Mouse (Mus musculus) lung, embryonic 16.5 days (tissue): ENCODE measurements around the gene Gtf2e1. TPM values are rescaled to one million over a fixed set of nuclear protein-coding genes. Genes with fewer than 3 reads are reported as not detected.

Source experiments
- ATAC-seq: fragments of 200-750 bp; cut with Nextera tagmentation; 2 replicates; pipeline ENCODE4 v1.8.0; 2017; ENCODE audit warnings: low read depth, mild to moderate bottlenecking, moderate library complexity
- H3K27ac ChIP-seq: fragments of 300-500 bp; sonication (generic); 2 replicates; pipeline ENCODE4 v1.5.1; 2014; ENCODE audit warnings: mild to moderate bottlenecking, control low read depth, low read length
- H3K27me3 ChIP-seq: fragments of 300-500 bp; sonication (generic); 2 replicates; pipeline ENCODE4 v1.6.1; 2014; ENCODE audit warnings: low read depth, low read length, mixed read lengths; ENCODE audit not compliant: control insufficient read depth, insufficient read depth
- H3K36me3 ChIP-seq: fragments of 300-500 bp; sonication (generic); 2 replicates; pipeline ENCODE4 v1.6.1; 2014; ENCODE audit warnings: low read length; ENCODE audit not compliant: control insufficient read depth, insufficient read depth
- H3K4me1 ChIP-seq: fragments of 300-500 bp; sonication (generic); replicated peaks from 2 replicates; pipeline ENCODE4 v1.6.1; 2014; ENCODE audit warnings: low read length, mixed read lengths; ENCODE audit not compliant: control insufficient read depth, insufficient read depth
- H3K4me2 ChIP-seq: fragments of 300-500 bp; sonication (generic); 2 replicates; pipeline ENCODE4 v1.6.1; 2014; ENCODE audit warnings: low read depth, low read length, control low read depth
- H3K4me3 ChIP-seq: fragments of 300-500 bp; sonication (generic); 2 replicates; pipeline ENCODE4 v1.5.1; 2014; ENCODE audit warnings: mild to moderate bottlenecking, low read length, control low read depth
- H3K9ac ChIP-seq: fragments of 300-500 bp; sonication (generic); 2 replicates; pipeline ENCODE4 v1.6.1; 2014; ENCODE audit warnings: low read length, control low read depth
- H3K9me3 ChIP-seq: fragments of 300-500 bp; sonication (generic); 2 replicates; pipeline ENCODE4 v1.6.1; 2016; ENCODE audit warnings: low read length; ENCODE audit not compliant: control insufficient read depth
- WGBS: fragments of 180-500 bp; shearing (Covaris S2); extraction: QIAGEN DNeasy Blood & Tissue Kit; methylation state at CpG from one replicate; pipeline ENCODE4 v1.1.7; 2014; 5-methylcytosine and 5-hydroxymethylcytosine counted together
- polyA plus RNA-seq: library from polyadenylated mRNA; unstranded; fragments of >200 nt; fragmentation: Nextera tagmentation; extraction: Ambion mirVana; gene quantifications from 2 replicates; pipeline ENCODE4 v1.2.1, GENCODE M21; 2015

Gtf2e1 gene
- polyA plus RNA-seq, 1 experiment from 2014 or later = 22.3 TPM

DNA sequence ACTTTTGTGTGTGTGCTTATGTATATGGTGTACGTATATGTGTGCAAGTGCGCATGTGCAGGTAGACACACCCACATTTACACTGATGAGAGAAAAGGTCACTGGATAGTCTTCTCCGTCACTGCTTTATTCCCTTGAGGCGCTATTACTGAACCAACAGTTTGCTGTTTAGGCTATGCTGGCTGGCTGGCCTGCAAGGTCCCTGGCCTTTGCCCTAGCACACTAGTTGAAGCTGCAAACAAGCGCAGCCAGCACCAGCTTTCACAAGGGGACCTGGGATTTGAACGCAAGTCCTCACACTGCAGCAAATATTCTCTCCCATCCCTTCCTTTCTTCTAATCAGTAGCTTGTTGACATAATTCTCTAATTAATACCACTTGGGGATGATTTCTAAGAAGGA, 9.4 kb downstream of the Gtf2e1 start:
- Histone ChIP-seq H3K36me3 (peaks cover under 1% of the 10 kb centered on the region; the same call in 1 of the 2 replicates), H3K27ac (no peak overlapping the region), H3K27me3 (no peaks in the 10 kb centered on the region), H3K4me1 (no peaks in the 10 kb centered on the region), H3K9me3 (no peaks in the 10 kb centered on the region), H3K9ac (no peak overlapping the region), H3K4me3 (no peak overlapping the region), H3K4me2 (no peak overlapping the region)
- ATAC-seq = no peak
- 87% methylated on average over 6 of the region's 6 CpGs for WGBS

DNA sequence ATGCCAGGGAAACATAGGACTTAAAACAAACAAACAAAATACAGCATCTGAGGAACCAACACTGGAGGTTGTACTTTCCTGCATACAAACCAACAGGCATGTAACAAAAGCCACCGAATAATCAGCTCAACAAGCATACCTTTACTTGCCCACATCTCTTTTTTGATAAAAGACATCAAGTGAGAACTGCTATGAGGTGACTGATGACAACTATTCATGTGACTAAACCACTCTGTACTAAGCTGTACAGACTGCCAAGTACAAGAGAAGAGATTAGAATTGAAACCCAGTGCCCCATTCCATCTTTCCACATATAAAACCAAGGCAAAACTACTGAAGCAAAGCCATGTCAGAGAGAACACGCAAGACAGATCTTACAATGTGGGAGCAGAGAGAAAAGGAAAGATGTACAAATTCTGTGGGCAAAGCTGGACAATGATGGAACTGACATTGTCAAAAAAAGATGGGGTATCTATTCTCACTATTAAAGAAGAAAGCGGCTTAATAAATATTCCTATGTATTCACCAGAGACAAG, 12.8 kb downstream of the Gtf2e1 start:
- ATAC-seq = no peak
- Histone ChIP-seq H3K4me2 (no peak overlapping the region), H3K4me1 (no peaks in the 10 kb centered on the region), H3K9ac (no peak overlapping the region), H3K36me3 (peaks cover 17% of the 10 kb centered on the region), H3K27me3 (no peaks in the 10 kb centered on the region), H3K9me3 (no peaks in the 10 kb centered on the region), H3K27ac (no peak overlapping the region), H3K4me3 (no peak overlapping the region)
- 89% methylated on average over 3 of the region's 3 CpGs for WGBS

DNA sequence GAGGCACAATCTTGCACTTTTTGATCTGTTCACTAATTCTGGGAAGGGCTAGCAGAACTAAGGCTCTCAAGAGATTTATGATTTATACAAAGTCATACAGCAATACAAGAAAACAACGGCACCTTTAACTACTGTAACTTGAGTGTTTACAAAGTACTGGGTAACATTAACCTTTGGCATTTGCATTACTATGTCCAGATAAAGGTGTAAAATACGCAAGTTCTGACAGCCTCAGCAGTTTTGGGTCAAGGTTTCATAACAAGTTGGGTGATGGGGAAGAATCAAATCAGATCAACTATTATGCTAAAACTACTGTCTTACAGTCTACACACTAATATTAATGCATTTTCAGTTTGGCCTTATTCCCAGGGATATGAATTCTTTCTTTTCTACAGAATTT, 14.5 kb downstream of the Gtf2e1 start:
- WGBS = 80% methylated on average over 2 of the region's 2 CpGs

DNA sequence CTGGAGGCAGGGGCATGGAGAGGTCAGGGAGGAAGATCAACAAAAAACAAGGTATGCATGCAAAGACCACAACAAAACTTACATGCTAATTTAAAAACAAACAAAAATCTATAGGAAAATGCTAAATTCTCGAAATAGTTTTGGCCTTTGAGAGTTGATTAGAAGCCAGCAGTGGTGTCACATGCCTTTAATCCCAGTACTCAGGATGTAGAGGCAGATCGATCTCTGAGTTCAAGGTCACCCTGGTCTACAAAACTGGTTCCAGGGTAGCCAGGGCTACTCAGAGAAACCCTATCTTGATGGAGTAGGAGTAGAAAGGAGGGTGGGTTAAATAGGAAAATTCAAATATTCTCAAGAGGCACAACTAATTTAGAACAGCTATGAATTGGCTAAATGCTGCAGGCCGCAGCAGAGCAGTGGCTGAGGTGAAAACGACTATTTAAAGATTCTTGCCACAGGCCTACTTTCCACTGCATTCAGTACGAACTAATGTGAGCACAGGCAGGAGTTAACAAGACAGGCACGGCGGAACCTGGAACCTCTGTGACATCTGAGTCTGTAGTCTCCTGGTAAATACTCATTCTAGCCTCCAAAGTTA, 17.4 kb downstream of the Gtf2e1 start:
- Histone ChIP-seq H3K4me3 (no peak overlapping the region), H3K4me1 (no peaks in the 10 kb centered on the region), H3K9me3 (no peaks in the 10 kb centered on the region), H3K27me3 (no peaks in the 10 kb centered on the region), H3K4me2 (no peak overlapping the region), H3K36me3 (peaks cover 35% of the 10 kb centered on the region), H3K27ac (no peak overlapping the region), H3K9ac (no peak overlapping the region)
- no peak for ATAC-seq
- 88% methylated on average over 7 of the region's 7 CpGs for WGBS

More for the DNA sequence above, 14.5 kb downstream of the Gtf2e1 start:
- H3K27me3 ChIP-seq = no peaks in the 10 kb centered on the region
- H3K36me3 ChIP-seq = peaks cover 30% of the 10 kb centered on the region
- H3K4me3 ChIP-seq = no peak overlapping the region
- ATAC-seq = no peak
- no peaks in the 10 kb centered on the region for H3K9me3 ChIP-seq
- no peak overlapping the region for H3K4me2 ChIP-seq
- H3K9ac ChIP-seq = no peak overlapping the region
- H3K4me1 ChIP-seq = no peaks in the 10 kb centered on the region
- no peak overlapping the region for H3K27ac ChIP-seq

DNA sequence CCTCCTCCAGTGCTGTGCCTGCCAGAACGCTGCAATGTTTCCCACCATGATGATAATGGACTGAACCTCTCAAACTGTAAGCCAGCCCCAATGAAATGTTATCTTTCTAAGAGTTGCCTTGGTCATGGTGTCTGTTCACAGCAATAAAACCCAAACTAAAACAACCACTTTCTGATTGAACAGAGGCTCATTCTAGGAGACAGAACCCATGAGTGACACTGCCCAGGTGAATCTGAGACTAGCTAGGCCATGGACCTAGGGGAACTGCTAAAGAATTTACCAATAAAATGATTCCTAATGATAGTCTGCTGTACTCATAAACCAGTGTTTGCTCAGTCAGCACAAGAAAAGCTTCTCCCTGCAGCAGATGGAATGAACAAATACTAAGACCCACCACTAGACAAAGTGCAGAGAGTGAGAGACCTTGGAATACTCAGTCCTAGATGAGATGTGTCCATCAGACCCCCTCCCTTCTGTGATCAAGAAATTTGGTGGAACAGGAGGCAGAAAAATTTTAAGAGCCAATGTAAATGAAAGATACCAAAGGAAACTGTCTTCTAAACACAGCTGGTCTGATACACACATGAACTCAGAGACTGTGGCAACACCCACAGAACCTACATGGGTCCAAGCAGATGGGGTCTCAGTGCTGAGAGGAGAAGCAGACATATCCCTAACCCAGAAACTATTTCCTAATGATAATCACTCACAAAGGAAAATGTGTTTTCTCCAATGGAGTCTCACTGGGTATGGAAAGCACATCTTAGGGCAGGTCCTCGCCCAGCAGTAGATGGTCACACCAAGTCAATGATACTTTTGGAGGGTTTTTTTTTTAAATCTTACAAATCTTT, 19.2 kb downstream of the Gtf2e1 start:
- no peak overlapping the region for H3K9ac ChIP-seq
- H3K27ac ChIP-seq = no peak overlapping the region
- H3K4me1 ChIP-seq = no peaks in the 10 kb centered on the region
- H3K4me2 ChIP-seq = no peak overlapping the region
- H3K36me3 ChIP-seq = peaks cover 39% of the 10 kb centered on the region
- ATAC-seq = no peak
- 97% methylated on average over 2 of the region's 2 CpGs for WGBS
- H3K9me3 ChIP-seq = no peaks in the 10 kb centered on the region
- H3K27me3 ChIP-seq = no peaks in the 10 kb centered on the region
- no peak overlapping the region for H3K4me3 ChIP-seq

DNA sequence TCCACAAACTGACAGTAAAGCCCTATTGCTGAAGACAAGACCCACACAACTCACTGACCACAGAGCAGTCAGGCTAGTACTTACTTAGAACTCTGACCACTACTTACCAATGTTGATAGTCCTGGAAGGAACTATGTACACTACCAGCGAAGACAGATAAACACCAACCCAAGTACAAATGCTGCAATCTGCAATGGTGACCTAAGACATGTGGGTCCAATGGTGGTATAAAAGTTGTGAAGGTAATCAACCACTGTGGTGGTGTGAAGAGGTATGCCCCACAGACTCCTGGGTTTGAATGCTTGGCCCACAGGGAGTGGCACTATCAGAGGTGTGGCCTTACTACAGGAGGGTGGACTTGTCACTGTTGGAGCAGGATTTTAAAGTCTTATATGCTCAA, 19.9 kb downstream of the Gtf2e1 start:
- H3K36me3 ChIP-seq = peaks cover 42% of the 10 kb centered on the region
- no peaks in the 10 kb centered on the region for H3K9me3 ChIP-seq

DNA sequence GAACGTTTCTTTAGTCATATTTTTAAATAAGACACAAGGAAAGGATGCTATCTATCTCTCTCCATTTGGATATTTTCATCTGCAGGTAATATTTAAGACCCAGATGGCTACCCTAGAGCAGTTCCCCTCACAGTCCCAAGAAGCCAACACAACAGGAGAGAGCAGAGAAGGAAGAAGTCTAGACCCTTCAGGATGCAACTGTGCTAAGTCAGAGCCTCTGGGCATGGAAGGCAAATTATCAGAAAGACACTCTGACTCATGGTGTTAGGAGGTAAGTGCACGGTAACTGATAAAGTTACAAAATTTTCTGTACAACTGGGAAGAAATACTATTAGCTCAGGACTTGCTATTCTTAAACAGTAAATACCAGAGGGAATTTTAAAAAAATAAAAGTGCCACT, 20.9 kb downstream of the Gtf2e1 start:
- no peak for ATAC-seq
- no peak overlapping the region for H3K27ac ChIP-seq
- H3K4me1 ChIP-seq = no peaks in the 10 kb centered on the region
- H3K4me2 ChIP-seq = no peak overlapping the region
- H3K9me3 ChIP-seq = no peaks in the 10 kb centered on the region
- no peaks in the 10 kb centered on the region for H3K27me3 ChIP-seq
- WGBS = 80% methylated on average over 2 of the region's 2 CpGs
- H3K36me3 ChIP-seq = peaks cover 39% of the 10 kb centered on the region
- no peak overlapping the region for H3K9ac ChIP-seq
- no peak overlapping the region for H3K4me3 ChIP-seq

More for the DNA sequence above, 19.9 kb downstream of the Gtf2e1 start:
- no peak for ATAC-seq
- no peaks in the 10 kb centered on the region for H3K27me3 ChIP-seq
- H3K4me1 ChIP-seq = no peaks in the 10 kb centered on the region
- H3K9ac ChIP-seq = no peak overlapping the region
- H3K4me3 ChIP-seq = no peak overlapping the region
- 89% methylated on average over 1 of the region's 1 CpGs for WGBS
- H3K27ac ChIP-seq = no peak overlapping the region
- H3K4me2 ChIP-seq = no peak overlapping the region

DNA sequence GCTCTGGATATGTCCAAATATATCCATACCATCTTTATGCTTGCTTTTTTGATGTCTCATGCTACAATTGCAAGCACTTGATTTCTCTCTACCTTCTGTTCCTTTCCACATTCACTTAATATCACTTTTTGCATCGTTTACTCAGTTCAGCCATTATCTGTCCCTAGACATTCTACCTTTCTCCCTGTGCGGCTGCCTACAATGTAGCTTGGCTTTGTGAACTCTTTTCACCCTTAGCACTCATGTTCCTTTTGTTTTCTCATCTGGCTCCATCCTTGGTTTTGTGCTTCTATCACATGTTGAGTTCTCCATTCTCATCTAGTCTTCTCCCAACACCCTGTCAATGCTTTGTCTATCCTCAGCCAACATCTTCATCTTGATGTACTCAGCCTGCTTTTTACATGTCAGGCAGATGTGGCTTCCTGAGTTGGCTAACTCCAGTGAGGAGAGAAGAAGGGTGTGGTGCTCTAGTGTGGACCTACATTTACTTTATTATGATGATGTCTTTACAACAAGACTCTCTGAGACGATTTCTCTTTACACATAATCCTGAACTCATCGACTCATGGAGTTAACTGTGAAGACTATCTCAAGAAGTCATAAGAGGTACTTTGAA, 21.9 kb downstream of the Gtf2e1 start:
- no peak overlapping the region for H3K27ac ChIP-seq
- no peaks in the 10 kb centered on the region for H3K4me1 ChIP-seq
- no peak for ATAC-seq
- WGBS = 88% methylated on average over 4 of the region's 4 CpGs
- H3K9ac ChIP-seq = no peak overlapping the region
- no peak overlapping the region for H3K4me2 ChIP-seq
- H3K27me3 ChIP-seq = no peaks in the 10 kb centered on the region
- H3K9me3 ChIP-seq = no peaks in the 10 kb centered on the region
- H3K4me3 ChIP-seq = no peak overlapping the region
- peaks cover 34% of the 10 kb centered on the region for H3K36me3 ChIP-seq

DNA sequence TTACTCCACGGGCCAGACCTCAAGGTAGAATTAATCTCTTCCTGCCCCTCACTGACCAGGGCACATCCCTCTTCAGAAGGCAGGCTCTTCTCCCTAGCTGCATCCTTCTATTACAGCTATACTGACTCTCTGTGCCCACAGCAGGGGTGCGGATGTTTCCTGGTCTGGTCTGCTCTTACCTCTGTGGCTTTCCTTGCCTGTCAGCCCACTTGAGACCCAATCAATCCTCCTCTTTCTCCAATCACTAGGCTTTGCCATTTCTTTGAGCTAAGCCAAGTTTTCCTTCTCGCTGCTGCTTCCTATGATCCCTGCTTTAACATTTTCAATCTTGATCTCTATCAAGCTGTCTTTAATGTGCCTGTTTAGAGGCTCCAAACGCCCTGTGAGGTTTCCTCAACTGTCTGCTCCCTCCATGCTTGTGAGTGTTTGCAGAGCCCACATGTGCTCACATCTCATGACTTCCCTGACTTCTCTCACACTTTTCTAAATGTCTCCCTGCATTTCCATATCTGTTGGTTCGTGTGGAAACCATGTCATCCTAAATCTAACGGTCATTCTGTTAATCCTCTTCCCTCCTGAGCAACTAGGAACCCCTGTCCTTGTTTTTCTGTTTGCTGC, 23.1 kb downstream of the Gtf2e1 start:
- Histone ChIP-seq H3K9me3 (no peaks in the 10 kb centered on the region), H3K4me1 (no peaks in the 10 kb centered on the region), H3K27me3 (no peaks in the 10 kb centered on the region), H3K36me3 (peaks cover 25% of the 10 kb centered on the region), H3K4me3 (no peak overlapping the region), H3K4me2 (no peak overlapping the region), H3K27ac (no peak overlapping the region), H3K9ac (no peak overlapping the region)
- WGBS = 83% methylated on average over 6 of the region's 6 CpGs
- ATAC-seq = no peak
